Mouse (Mus musculus) embryonic facial prominence, embryonic 11.5 days (tissue): ENCODE measurements around the gene Lims1. TPM values are rescaled to one million over a fixed set of nuclear protein-coding genes. Genes with fewer than 3 reads are reported as not detected.

Source experiments
- ATAC-seq: fragments of 200-750 bp; cut with Nextera tagmentation; replicated peaks from 2 replicates; pipeline ENCODE4 v1.8.0; 2017; ENCODE audit warnings: low read depth; ENCODE audit not compliant: insufficient number of reproducible peaks, low FRiP score, low TSS enrichment
- DNase-seq: peaks from one replicate; pipeline ENCODE4 v3.0.0-alpha.2; 2015; ENCODE audit warnings: low spot score
- H3K27ac ChIP-seq: fragments of 300-500 bp; sonication (generic); replicated peaks from 2 replicates; pipeline ENCODE4 v1.5.1; 2014; ENCODE audit warnings: mild to moderate bottlenecking, low read depth, low read length, control low read depth
- H3K27me3 ChIP-seq: fragments of 300-500 bp; sonication (generic); 2 replicates; pipeline ENCODE4 v1.6.1; 2014; ENCODE audit warnings: mild to moderate bottlenecking, low read length, moderate library complexity, mixed read lengths; ENCODE audit not compliant: control insufficient read depth, insufficient read depth
- H3K36me3 ChIP-seq: fragments of 300-500 bp; sonication (generic); replicated peaks from 2 replicates; pipeline ENCODE4 v1.6.1; 2014; ENCODE audit warnings: low read depth, mild to moderate bottlenecking, low read length, moderate library complexity, mixed read lengths; ENCODE audit not compliant: control insufficient read depth, insufficient read depth
- H3K4me1 ChIP-seq: fragments of 300-500 bp; sonication (generic); 2 replicates; pipeline ENCODE4 v1.6.1; 2014; ENCODE audit warnings: low read length, mixed read lengths; ENCODE audit not compliant: control insufficient read depth, insufficient read depth
- H3K4me2 ChIP-seq: fragments of 300-500 bp; sonication (generic); 2 replicates; pipeline ENCODE4 v1.6.1; 2014; ENCODE audit warnings: low read depth, mild to moderate bottlenecking, control low read depth, low read length, moderate library complexity
- H3K4me3 ChIP-seq: fragments of 300-500 bp; sonication (generic); 2 replicates; pipeline ENCODE4 v1.5.1; 2014; ENCODE audit warnings: low read depth, low read length, control low read depth
- H3K9ac ChIP-seq: fragments of 300-500 bp; sonication (generic); replicated peaks from 2 replicates; pipeline ENCODE4 v1.6.1; 2014; ENCODE audit warnings: mild to moderate bottlenecking, control low read depth, low read length
- H3K9me3 ChIP-seq: fragments of 300-500 bp; sonication (generic); replicated peaks from 2 replicates; pipeline ENCODE4 v1.6.1; 2016; ENCODE audit warnings: mild to moderate bottlenecking, low read length, inconsistent platforms, mixed read lengths; ENCODE audit not compliant: control insufficient read depth
- WGBS: fragments of 180-500 bp; shearing (Covaris S2); extraction: QIAGEN DNeasy Blood & Tissue Kit; methylation state at CpG from one replicate; pipeline ENCODE4 v1.1.7; 2014; 5-methylcytosine and 5-hydroxymethylcytosine counted together
- polyA plus RNA-seq: library from polyadenylated mRNA; unstranded; fragments of >200 nt; fragmentation: Nextera tagmentation; extraction: Ambion mirVana; gene quantifications from 2 replicates; pipeline ENCODE4 v1.2.1, GENCODE M21; 2014

Gene Lims1
- polyA plus RNA-seq, 1 experiment from 2014 or later, result 89.2 TPM

GRCm38 (mm10) chr10:58459896-58460295 lies 136.6 kb downstream of the Lims1 start:
- Histone ChIP-seq H3K27me3 (no peaks in the 10 kb centered on the region), H3K36me3 (peaks cover 3% of the 10 kb centered on the region; the same call in 1 of the 2 replicates), H3K9ac (no peak overlapping the region), H3K4me3 (no peak overlapping the region), H3K27ac (no peak overlapping the region), H3K9me3 (no peaks in the 10 kb centered on the region), H3K4me2 (no peak overlapping the region), H3K4me1 (no peaks in the 10 kb centered on the region)
- ATAC-seq (no peak), DNase-seq (no peak)
- WGBS, result 88% methylated on average over 1 of the region's 1 CpGs

Other genes starting within 250 kb of the Lims1 start
- not detected in 2 replicates for gene AW822073, start 98.5 kb upstream of the Lims1 start, polyA plus RNA-seq
- gene Duxf3, start 90.8 kb upstream of the Lims1 start, polyA plus RNA-seq, result not detected in 2 replicates
- not detected in 2 replicates for gene Gm4981, start 86.8 kb upstream of the Lims1 start, polyA plus RNA-seq
- gene Gcc2, start 68.0 kb upstream of the Lims1 start, polyA plus RNA-seq, result 45.9 and 47.2 TPM in 2 replicates
- 27.5 and 30.8 TPM in 2 replicates for gene Ranbp2, start 123.5 kb downstream of the Lims1 start, polyA plus RNA-seq
- gene Ccdc138, start 174.5 kb downstream of the Lims1 start, polyA plus RNA-seq, result 7.4 and 9.9 TPM in 2 replicates